Mouse (Mus musculus) forebrain, embryonic 11.5 days (tissue): ENCODE results near the gene Kif26b. TPM values are rescaled to one million over a fixed set of nuclear protein-coding genes. Genes with fewer than 3 reads are reported as not detected.

Experiments
- ATAC-seq: fragments of 200-750 bp; cut with Nextera tagmentation; replicated peaks from 2 replicates; pipeline ENCODE4 v1.8.0; 2017; ENCODE audit warnings: moderate TSS enrichment; ENCODE audit not compliant: low FRiP score
- DNase-seq: peaks from one replicate; pipeline ENCODE4 v3.0.0-alpha.2; 2017; ENCODE audit warnings: low spot score
- H3K27ac ChIP-seq: fragments of 300-500 bp; sonication (generic); 2 replicates; pipeline ENCODE4 v1.5.1; 2014; ENCODE audit warnings: low read depth, low read length
- H3K27me3 ChIP-seq: fragments of 300-500 bp; sonication (generic); 2 replicates; pipeline ENCODE4 v1.6.1; 2014; ENCODE audit warnings: mild to moderate bottlenecking, low read length, mixed read lengths; ENCODE audit not compliant: control insufficient read depth, insufficient read depth
- H3K36me3 ChIP-seq: fragments of 300-500 bp; sonication (generic); 2 replicates; pipeline ENCODE4 v1.6.1; 2014; ENCODE audit warnings: mild to moderate bottlenecking, low read length, moderate library complexity, mixed read lengths; ENCODE audit not compliant: control insufficient read depth, insufficient read depth
- H3K4me1 ChIP-seq: fragments of 300-500 bp; sonication (generic); replicated peaks from 2 replicates; pipeline ENCODE4 v1.6.1; 2014; ENCODE audit warnings: low read length, mixed read lengths; ENCODE audit not compliant: control insufficient read depth, insufficient read depth
- H3K4me2 ChIP-seq: fragments of 300-500 bp; sonication (generic); 2 replicates; pipeline ENCODE4 v1.6.1; 2014; ENCODE audit warnings: low read depth, mild to moderate bottlenecking, low read length, moderate library complexity, mixed read lengths; ENCODE audit not compliant: severe bottlenecking
- H3K4me3 ChIP-seq: fragments of 300-500 bp; sonication (generic); 2 replicates; pipeline ENCODE4 v1.5.1; 2014; ENCODE audit warnings: low read depth, low read length
- H3K9ac ChIP-seq: fragments of 300-500 bp; sonication (generic); 2 replicates; pipeline ENCODE4 v1.6.1; 2014; ENCODE audit warnings: low read length
- H3K9me3 ChIP-seq: fragments of 300-500 bp; sonication (generic); 2 replicates; pipeline ENCODE4 v1.6.1; 2016; ENCODE audit warnings: low read length, mixed read lengths; ENCODE audit not compliant: control insufficient read depth
- WGBS: fragments of 180-500 bp; shearing (Covaris S2); extraction: QIAGEN DNeasy Blood & Tissue Kit; methylation state at CpG from one replicate; pipeline ENCODE4 v1.1.7; 2014; 5-methylcytosine and 5-hydroxymethylcytosine counted together
- polyA plus RNA-seq: library from polyadenylated mRNA; unstranded; fragments of >200 nt; fragmentation: Nextera tagmentation; extraction: Ambion mirVana; gene quantifications from 2 replicates; pipeline ENCODE4 v1.2.1, GENCODE M21; 2014

The Kif26b gene
- polyA plus RNA-seq, 1 experiment from 2014 or later, result 8.1 TPM

DNA sequence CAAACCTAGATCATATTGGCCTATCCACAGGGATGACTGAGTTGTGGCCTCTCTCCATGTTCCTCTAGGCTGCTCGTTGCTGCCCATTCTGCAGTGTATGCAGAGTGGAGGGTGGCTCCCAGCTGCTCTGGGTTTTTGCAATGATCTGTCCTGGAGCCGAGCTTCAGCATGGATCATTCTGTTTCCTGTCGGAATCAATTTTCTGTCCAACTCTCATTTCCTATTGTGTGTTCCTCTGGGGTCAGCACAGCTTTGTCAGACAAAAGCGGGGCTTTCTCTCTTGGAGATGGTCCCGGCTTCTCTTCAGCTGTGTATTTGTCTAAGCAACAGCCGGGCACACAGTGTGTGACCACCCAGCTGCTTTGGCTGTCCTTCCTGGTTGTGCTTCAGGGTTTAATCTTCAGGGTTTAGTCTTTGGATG is 98.0 kb downstream of the Kif26b start:
- WGBS, result 68% methylated on average over 6 of the region's 6 CpGs
- ATAC-seq (no peak), DNase-seq (no peak)
- Histone ChIP-seq H3K9me3 (no peaks in the 10 kb centered on the region), H3K27ac (no peak overlapping the region), H3K9ac (no peak overlapping the region), H3K36me3 (no peaks in the 10 kb centered on the region), H3K4me1 (no peaks in the 10 kb centered on the region), H3K27me3 (no peaks in the 10 kb centered on the region), H3K4me3 (no peak overlapping the region), H3K4me2 (no peak overlapping the region)

DNA sequence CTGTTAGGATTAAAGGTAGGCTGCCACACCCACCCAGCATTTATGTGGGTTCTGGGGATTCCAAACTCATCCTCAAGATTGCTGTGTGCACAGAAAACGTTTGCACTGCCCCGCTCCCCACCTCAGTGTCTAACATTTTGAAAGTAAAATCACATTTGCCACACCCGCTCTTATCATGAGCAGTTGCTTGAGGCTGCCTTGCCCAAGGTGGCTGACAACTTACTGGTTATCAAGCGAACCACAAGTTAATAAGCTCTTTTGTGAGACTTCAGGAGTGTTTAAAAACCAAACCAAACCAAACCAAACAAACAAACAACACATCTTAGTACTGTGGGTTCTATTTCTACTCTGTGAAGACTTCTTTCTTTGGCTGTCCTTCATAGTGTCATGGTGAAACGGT is 101.1 kb downstream of the Kif26b start:
- Histone ChIP-seq H3K36me3 (no peaks in the 10 kb centered on the region), H3K9me3 (no peaks in the 10 kb centered on the region), H3K4me1 (no peaks in the 10 kb centered on the region), H3K4me2 (no peak overlapping the region), H3K4me3 (no peak overlapping the region), H3K9ac (no peak overlapping the region), H3K27me3 (no peaks in the 10 kb centered on the region), H3K27ac (no peak overlapping the region)
- DNase-seq (no peak), ATAC-seq (no peak)
- WGBS, result 86% methylated on average over 5 of the region's 5 CpGs

DNA sequence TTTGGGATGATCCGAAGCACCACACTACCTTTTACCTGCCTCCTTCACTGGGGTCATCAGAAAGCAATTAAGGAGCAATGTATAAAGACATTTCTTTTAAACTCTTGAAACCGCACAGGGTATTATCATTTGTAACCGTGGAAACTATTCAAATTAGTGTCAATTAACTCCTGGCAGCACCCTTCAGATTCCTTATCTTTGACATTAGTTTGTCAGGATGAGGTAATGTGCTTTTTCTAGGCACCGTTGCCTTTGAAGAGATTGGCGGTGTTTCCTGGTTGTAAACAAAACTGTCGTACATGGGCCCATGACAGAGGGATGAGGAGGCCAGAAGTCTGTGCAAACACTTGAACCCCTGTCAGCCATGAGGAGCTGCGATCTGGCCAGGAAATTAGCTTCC is 102.9 kb downstream of the Kif26b start:
- WGBS, result 64% methylated on average over 7 of the region's 7 CpGs
- no peaks in the 10 kb centered on the region for H3K36me3 ChIP-seq
- H3K9ac ChIP-seq, result no peak overlapping the region
- no peak overlapping the region for H3K4me2 ChIP-seq
- no peaks in the 10 kb centered on the region for H3K27me3 ChIP-seq
- no peaks in the 10 kb centered on the region for H3K4me1 ChIP-seq
- no peak for DNase-seq
- ATAC-seq, result no peak
- H3K9me3 ChIP-seq, result no peaks in the 10 kb centered on the region
- H3K27ac ChIP-seq, result no peak overlapping the region
- H3K4me3 ChIP-seq, result no peak overlapping the region

DNA sequence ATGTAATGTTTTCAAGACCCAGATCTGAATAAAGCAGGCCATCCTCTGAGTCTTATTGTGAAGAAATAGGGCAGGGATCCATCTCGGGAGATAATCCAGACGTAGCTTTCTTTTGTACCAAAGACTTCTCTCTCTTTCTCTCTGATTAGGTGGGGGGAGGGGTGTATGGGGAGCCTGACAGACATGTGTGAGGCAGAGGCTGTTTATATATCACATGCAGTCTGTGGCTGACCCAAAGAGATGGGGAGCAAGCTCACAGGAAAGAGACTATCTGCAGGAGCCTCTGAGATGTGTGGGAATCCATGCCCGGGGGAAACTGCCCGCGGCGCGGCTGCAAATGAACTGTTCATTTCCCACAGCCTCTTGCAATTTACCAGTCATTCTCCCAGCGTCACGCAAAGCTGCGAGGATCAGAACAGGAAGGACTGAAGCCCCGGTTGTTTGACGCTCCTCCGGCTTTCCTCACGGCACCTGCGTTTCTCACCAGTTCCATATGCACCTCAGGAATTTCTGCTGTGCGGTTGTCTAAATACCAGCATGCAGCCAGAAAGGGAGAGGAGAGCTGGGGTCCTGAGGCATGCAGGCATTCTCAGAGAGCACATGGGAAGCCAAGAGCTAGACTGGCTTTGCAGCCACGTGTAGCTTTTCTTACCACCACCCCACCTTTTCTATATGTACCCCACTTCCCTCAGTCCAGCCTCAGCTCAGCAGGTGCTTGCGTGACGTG is 105.6 kb downstream of the Kif26b start:
- DNase-seq (peak; percentile 54), ATAC-seq (no peak)
- no peak overlapping the region for H3K9ac ChIP-seq
- H3K4me2 ChIP-seq, result no peak overlapping the region
- no peak overlapping the region for H3K4me3 ChIP-seq
- no peaks in the 10 kb centered on the region for H3K9me3 ChIP-seq
- 72% methylated on average over 19 of the region's 19 CpGs for WGBS
- H3K27me3 ChIP-seq, result no peaks in the 10 kb centered on the region
- no peaks in the 10 kb centered on the region for H3K4me1 ChIP-seq
- H3K27ac ChIP-seq, result no peak overlapping the region; the same call in 1 of the 2 replicates
- no peaks in the 10 kb centered on the region for H3K36me3 ChIP-seq

DNA sequence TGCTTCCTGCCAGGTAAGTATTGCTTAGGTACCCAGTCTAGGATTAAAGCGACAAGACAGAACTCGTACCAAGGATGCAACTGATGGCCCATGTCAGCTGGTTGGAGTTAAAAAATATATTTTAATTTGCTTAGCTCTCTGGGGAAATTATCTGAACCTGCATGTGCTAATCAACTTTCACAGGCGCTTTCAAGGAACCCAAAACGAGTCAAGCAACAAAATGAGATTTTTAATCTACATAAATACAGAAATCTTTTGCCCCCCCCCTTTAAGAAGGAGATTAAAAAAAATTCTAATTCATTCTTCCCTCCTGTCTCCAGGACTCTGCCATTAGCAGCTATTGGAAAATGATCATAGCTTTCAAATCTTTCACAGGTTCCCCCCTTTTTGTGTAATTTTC is 106.5 kb downstream of the Kif26b start:
- H3K4me1 ChIP-seq, result no peaks in the 10 kb centered on the region

DNA sequence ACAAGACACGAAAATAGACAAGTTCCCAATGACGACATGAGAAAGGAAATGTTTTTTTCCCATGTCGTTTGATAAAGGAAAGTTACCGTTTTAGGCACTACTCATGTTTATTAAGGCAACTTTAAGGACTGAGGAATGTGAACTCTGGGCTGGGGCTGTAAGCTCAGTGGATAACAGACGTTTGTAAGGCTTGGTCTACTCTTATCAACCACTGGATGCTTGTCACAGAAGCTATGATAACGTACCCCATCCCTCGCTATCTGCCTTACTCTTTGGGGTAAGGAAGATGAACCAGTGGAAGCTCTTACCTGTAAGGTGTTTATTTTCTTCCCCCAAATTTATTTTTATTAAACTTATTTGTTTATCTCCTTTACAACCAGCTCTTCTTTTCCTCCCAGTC is 108.4 kb downstream of the Kif26b start:
- no peaks in the 10 kb centered on the region for H3K27me3 ChIP-seq
- H3K9ac ChIP-seq, result no peak overlapping the region
- H3K27ac ChIP-seq, result no peak overlapping the region
- DNase-seq (no peak), ATAC-seq (no peak)
- no peak overlapping the region for H3K4me2 ChIP-seq
- H3K4me1 ChIP-seq, result no peaks in the 10 kb centered on the region
- H3K9me3 ChIP-seq, result no peaks in the 10 kb centered on the region
- no peaks in the 10 kb centered on the region for H3K36me3 ChIP-seq
- H3K4me3 ChIP-seq, result no peak overlapping the region
- WGBS, result 85% methylated on average over 7 of the region's 7 CpGs

More for the DNA sequence above, 106.5 kb downstream of the Kif26b start:
- Histone ChIP-seq H3K9me3 (no peaks in the 10 kb centered on the region), H3K4me2 (no peak overlapping the region), H3K27me3 (no peaks in the 10 kb centered on the region), H3K9ac (no peak overlapping the region), H3K27ac (no peak overlapping the region), H3K36me3 (no peaks in the 10 kb centered on the region), H3K4me3 (no peak overlapping the region)
- ATAC-seq, result no peak
- DNase-seq, result no peak
- WGBS, result 85% methylated on average over 4 of the region's 4 CpGs

DNA sequence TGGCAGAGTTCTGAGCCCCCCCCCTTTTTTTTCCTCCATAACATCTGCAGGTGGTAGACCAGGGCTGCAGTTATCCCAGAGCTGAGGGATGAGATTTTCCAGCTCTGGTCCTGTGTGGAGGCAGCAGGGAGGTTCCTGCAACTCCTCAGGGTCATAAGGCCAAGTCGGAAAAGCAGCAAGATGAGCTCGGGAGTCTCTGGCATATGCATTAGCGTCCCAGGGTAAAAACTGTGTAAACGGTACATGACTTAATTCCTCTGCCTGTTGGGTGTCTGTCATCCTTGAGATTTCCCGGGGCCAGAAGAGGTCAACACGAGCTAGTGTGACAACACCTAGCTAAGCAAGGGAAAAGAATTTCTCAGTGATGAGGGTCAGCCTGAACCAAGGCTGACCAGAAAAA is 111.0 kb downstream of the Kif26b start:
- H3K27me3 ChIP-seq, result no peaks in the 10 kb centered on the region
- no peak overlapping the region for H3K27ac ChIP-seq
- no peak overlapping the region for H3K9ac ChIP-seq
- no peak for DNase-seq
- no peaks in the 10 kb centered on the region for H3K9me3 ChIP-seq
- ATAC-seq, result no peak
- no peaks in the 10 kb centered on the region for H3K4me1 ChIP-seq
- no peak overlapping the region for H3K4me2 ChIP-seq
- 65% methylated on average over 6 of the region's 6 CpGs for WGBS
- H3K36me3 ChIP-seq, result no peaks in the 10 kb centered on the region
- H3K4me3 ChIP-seq, result no peak overlapping the region

DNA sequence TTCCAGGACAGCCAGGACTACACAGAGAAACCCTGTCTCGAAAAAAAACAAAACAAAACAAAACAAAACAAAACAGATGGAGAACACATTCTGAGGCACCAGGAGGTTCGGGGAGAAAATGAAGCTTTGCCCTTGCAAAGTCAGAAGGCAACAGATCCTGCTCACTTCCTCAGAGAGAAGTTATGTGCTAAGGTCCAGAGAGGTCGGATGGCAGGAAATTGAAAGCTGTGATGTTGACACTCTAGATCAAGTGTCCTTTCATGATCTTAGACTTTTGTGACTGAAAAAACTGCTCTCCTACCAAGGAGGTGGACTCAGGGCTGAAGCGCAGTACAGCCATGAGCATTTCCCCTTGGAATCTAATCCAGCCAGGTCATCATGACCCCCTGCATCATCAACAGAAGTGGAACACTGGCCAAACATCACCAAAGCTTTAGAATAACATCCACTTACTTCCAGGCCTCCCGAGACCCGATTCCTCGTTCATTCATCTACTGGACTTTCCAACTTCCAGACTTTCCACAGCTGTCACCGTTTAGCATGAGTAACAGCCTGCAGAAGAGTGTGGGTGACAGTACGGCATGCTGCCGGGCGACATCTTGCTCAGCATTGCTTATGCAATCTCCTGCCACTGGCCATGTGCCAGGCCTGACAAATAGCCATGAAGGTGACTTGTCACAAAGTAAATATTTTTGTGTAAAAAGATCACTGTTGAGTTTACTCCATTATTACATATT is 112.0 kb downstream of the Kif26b start:
- 79% methylated on average over 11 of the region's 11 CpGs for WGBS
- no peak for DNase-seq

DNA sequence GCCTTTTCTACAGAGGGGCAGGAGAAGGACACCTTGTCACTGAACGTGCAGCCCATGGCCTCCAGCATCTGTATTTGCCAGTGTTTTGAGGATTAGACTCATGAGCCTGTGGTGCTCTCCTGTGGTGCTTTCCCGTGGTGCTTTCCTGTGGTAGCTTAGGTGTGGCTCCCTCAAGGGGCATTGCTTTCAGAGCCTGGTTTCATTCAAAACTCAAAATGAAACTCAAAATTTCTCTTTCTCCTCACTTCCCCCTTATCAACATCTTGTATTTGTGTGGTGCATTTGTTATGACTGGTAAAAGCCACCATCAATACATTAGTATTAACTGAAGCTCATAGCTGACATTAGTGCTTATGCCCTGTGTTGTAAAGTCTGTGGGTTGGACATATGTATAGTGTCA is 112.9 kb downstream of the Kif26b start:
- Histone ChIP-seq H3K4me2 (no peak overlapping the region), H3K9ac (no peak overlapping the region), H3K27ac (no peak overlapping the region), H3K4me1 (no peaks in the 10 kb centered on the region), H3K36me3 (no peaks in the 10 kb centered on the region), H3K9me3 (no peaks in the 10 kb centered on the region), H3K4me3 (no peak overlapping the region), H3K27me3 (no peaks in the 10 kb centered on the region)
- no peak for ATAC-seq
- WGBS, result 71% methylated on average over 2 of the region's 2 CpGs
- DNase-seq, result no peak

More for the DNA sequence above, 112.0 kb downstream of the Kif26b start:
- no peak overlapping the region for H3K27ac ChIP-seq
- H3K9ac ChIP-seq, result no peak overlapping the region
- no peaks in the 10 kb centered on the region for H3K36me3 ChIP-seq
- H3K9me3 ChIP-seq, result no peaks in the 10 kb centered on the region
- H3K27me3 ChIP-seq, result no peaks in the 10 kb centered on the region
- no peak for ATAC-seq
- no peak overlapping the region for H3K4me3 ChIP-seq
- H3K4me1 ChIP-seq, result no peaks in the 10 kb centered on the region
- H3K4me2 ChIP-seq, result no peak overlapping the region
